Mouse (Mus musculus) lung, adult 2 months (tissue): Measurements from ENCODE around the gene Clk3.

Experiments used
- CTCF ChIP-seq: fragments of 200-500 bp; IDR thresholded peaks from 2 replicates; pipeline ENCODE4 v1.5.1; 2011; ENCODE audit warnings: mild to moderate bottlenecking, low read length, control low read depth; ENCODE audit not compliant: insufficient read depth
- POLR2A ChIP-seq: fragments of 200-500 bp; IDR thresholded peaks from 2 replicates; pipeline ENCODE4 v1.6.1; 2011; ENCODE audit warnings: low read depth, mild to moderate bottlenecking, control low read depth, low read length, borderline replicate concordance; ENCODE audit errors: extremely low read depth

DNA sequence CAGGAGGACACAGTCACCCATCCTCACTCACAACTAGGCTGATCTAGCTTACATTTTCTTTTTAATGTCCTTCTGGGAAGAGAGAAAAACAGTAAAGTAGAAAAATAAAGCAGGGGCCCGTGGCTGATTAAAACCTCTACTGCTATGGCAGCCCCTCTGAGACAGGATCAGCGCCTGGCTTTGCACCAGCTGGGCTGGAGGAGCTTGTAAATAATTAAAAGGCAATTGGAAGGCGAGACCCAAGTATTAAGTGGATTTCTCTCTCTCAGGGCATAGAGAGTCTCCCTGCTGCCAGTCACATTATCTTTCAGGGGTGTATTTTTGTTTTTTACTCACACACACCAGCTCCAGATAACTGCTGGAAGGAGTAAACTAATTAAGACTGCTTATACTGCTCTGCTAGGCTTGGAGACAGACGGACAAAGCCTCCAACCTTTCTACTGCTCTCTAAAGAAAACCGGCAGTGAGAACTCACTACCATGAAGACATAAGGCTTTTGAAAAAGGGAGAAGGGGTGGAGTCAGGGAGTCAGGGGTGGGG, 43.2 kb upstream of the Clk3 start:
- TF ChIP-seq CTCF, result no peak
- TF ChIP-seq POLR2A, result no peak
